Mouse (Mus musculus) kidney, postnatal 0 days (tissue): ENCODE measurements around the gene Gpatch2. TPM values are rescaled to one million over a fixed set of nuclear protein-coding genes. Genes with fewer than 3 reads are reported as not detected.

Experiments
- ATAC-seq: fragments of 200-750 bp; cut with Nextera tagmentation; replicated peaks from 2 replicates; pipeline ENCODE4 v1.8.0; 2017; ENCODE audit warnings: low read depth, moderate number of reproducible peaks, moderate TSS enrichment, moderate library complexity; ENCODE audit not compliant: low FRiP score
- DNase-seq: peaks from one replicate; pipeline ENCODE4 v3.0.0-alpha.2; 2016; ENCODE audit warnings: low spot score
- H3K27ac ChIP-seq: fragments of 300-500 bp; sonication (generic); 2 replicates; pipeline ENCODE4 v1.5.1; 2014; ENCODE audit warnings: mild to moderate bottlenecking
- H3K27me3 ChIP-seq: fragments of 300-500 bp; sonication (generic); 2 replicates; pipeline ENCODE4 v1.6.1; 2014; ENCODE audit warnings: low read length, mixed read lengths; ENCODE audit not compliant: insufficient read depth
- H3K36me3 ChIP-seq: fragments of 300-500 bp; sonication (generic); 2 replicates; pipeline ENCODE4 v1.6.1; 2014; ENCODE audit warnings: low read length, mixed read lengths; ENCODE audit not compliant: insufficient read depth
- H3K4me1 ChIP-seq: fragments of 300-500 bp; sonication (generic); replicated peaks from 2 replicates; pipeline ENCODE4 v1.6.1; 2014; ENCODE audit warnings: antibody characterized with exemption, low read length, mixed read lengths; ENCODE audit not compliant: insufficient read depth
- H3K4me2 ChIP-seq: fragments of 300-500 bp; sonication (generic); 2 replicates; pipeline ENCODE4 v1.6.1; 2014; ENCODE audit warnings: mild to moderate bottlenecking, low read length, moderate library complexity, mixed read lengths
- H3K4me3 ChIP-seq: fragments of 300-500 bp; sonication (generic); replicated peaks from 2 replicates; pipeline ENCODE4 v1.5.1; 2014; ENCODE audit warnings: low read depth, low read length
- H3K9ac ChIP-seq: fragments of 300-500 bp; sonication (generic); 2 replicates; pipeline ENCODE4 v1.6.1; 2014; ENCODE audit warnings: low read depth, low read length
- H3K9me3 ChIP-seq: fragments of 300-500 bp; sonication (generic); replicated peaks from 2 replicates; pipeline ENCODE4 v1.6.1; 2016; ENCODE audit warnings: low read length, inconsistent platforms, mixed read lengths
- CTCF ChIP-seq: IDR thresholded peaks from 2 replicates; pipeline ENCODE4 v1.5.1; 2016; ENCODE audit warnings: antibody characterized with exemption, low read depth, mild to moderate bottlenecking, moderate library complexity
- WGBS: fragments of 180-500 bp; shearing (Covaris S2); extraction: QIAGEN DNeasy Blood & Tissue Kit; methylation state at CpG from one replicate; pipeline ENCODE4 v1.1.7; 2014; 5-methylcytosine and 5-hydroxymethylcytosine counted together
- polyA plus RNA-seq: library from polyadenylated mRNA; unstranded; fragments of >200 nt; fragmentation: Nextera tagmentation; extraction: Ambion mirVana; gene quantifications from 2 replicates; pipeline ENCODE4 v1.2.1, GENCODE M21; 2015

The Gpatch2 gene
- polyA plus RNA-seq, 1 experiment from 2014 or later = 11.8 TPM

DNA sequence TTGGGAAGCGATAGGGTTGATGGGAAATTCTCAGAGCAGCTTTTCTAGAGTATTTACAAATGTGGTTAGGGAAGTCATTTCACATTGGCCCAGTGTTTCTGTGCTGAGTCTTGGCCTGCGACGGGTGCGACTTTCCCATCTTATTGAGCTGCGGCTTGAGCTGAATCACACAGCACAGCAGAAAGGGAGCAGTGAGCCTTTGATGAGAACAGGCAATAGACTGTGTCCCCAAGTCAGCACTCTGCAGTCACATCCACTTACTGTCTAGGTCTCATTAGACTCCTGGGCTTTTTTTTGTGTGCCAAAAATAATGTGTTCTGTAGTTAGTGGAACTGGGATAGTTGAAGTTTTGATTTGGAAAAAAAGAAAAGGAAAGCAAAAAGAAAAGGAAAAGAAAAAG, 14.9 kb downstream of the Gpatch2 start:
- no peak overlapping the region for H3K27ac ChIP-seq
- H3K9me3 ChIP-seq = no peaks in the 10 kb centered on the region
- no peak overlapping the region for H3K9ac ChIP-seq
- peaks cover 6% of the 10 kb centered on the region; the same call in 1 of the 2 replicates for H3K4me1 ChIP-seq
- H3K36me3 ChIP-seq = 0 out of 2 replicates have a peak, but pooled peaks cover 3% of the 10 kb centered on the region
- H3K4me2 ChIP-seq = no peak overlapping the region
- no peaks in the 10 kb centered on the region for H3K27me3 ChIP-seq
- no peak for DNase-seq
- TF ChIP-seq CTCF = no peak
- H3K4me3 ChIP-seq = no peak overlapping the region
- WGBS = 88% methylated on average over 5 of the region's 5 CpGs
- no peak for ATAC-seq

DNA sequence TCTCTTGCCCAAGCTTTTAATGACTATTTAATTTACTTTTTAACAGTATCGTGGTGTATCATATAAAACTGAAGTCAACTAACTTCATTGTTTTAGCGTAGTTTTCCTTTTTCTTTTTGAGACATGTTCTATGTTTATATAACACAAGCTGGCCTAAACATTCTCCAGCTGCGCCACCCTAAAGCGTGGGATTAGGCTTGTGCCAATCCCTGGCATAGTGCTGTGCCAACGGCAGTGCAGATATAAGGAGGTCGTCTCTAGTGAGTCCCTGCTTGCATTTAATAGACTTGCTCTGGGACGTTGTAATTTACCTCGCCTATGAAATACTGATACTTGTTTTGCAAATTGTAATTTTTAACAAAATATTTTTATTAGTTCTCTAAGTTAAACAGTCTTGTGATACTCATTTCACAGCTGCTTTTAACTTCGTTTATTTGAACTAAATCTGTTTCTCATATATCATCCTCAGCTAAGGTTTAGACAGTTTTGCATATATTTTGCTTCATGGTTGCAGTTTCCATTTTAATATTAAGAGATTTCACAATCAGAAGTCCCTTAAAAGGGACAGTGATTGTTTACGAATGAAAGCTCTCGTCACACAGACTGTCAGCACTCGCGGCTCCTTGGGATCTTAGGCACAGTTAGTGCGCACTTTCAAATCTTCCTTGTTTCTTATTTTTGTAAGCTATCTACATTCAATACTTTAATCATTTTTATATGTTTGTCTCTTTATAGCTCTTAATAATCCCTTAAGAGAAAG, 17.1 kb downstream of the Gpatch2 start:
- ATAC-seq (no peak), DNase-seq (no peak)
- Histone ChIP-seq H3K9me3 (no peaks in the 10 kb centered on the region), H3K36me3 (0 out of 2 replicates have a peak, but pooled peaks cover 3% of the 10 kb centered on the region), H3K27ac (no peak overlapping the region), H3K9ac (no peak overlapping the region), H3K4me1 (peaks cover 6% of the 10 kb centered on the region; the same call in 1 of the 2 replicates), H3K4me2 (no peak overlapping the region), H3K4me3 (no peak overlapping the region), H3K27me3 (no peaks in the 10 kb centered on the region)
- WGBS = 89% methylated on average over 14 of the region's 14 CpGs
- no peak for TF ChIP-seq CTCF

DNA sequence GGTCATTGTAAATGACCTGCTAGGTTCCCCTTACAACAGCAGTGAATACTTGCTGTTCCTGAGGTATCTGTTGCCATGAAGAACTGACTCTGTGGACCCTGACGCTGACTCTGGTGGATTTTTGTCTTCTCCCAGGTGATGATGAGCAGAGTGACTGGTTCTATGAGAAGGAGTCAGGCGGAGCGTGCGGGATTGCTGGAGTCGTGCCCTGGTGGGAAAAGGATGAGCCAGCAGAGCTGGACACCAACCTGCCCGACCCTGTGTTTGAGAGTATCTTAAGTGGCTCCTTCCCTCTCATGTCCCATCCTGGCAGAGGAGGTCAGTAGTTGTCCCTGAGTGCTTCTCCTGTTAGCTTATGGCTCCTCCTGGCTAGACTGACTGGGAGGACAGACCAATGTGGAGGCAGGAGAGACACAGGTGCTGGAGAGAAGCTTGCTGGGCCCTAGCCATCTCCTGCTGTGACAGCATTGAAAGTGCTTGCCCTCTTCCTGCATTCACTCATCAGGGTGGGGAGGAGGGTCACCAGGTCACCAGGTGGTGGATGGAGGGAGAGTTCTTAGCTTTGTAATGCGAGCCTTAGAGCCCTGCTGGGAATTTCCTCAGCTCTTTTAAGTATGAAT, 17.8 kb downstream of the Gpatch2 start:
- 70% methylated on average over 7 of the region's 7 CpGs for WGBS
- no peak overlapping the region for H3K4me3 ChIP-seq

DNA sequence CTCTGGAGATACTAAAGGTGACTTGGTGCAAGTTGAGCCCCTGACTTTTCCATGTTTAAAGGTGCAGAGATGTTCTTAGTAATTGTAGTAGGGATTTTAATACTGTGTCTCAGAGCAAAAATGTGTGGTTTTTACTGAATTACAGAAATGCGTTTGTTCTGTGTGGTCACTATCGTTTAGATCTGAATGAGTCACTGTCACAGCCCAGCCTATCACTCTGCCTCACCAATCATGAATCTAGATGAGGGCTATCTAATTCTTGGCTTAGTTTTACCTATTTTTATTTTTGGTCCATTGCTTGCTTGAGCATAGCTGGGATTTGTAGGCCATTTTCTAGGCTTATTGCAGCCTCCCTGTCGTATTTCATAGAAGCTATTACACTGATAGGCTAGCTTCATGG, 19.9 kb downstream of the Gpatch2 start:
- Histone ChIP-seq H3K4me1 (no peaks in the 10 kb centered on the region), H3K27ac (no peak overlapping the region), H3K27me3 (no peaks in the 10 kb centered on the region), H3K4me2 (no peak overlapping the region), H3K4me3 (no peak overlapping the region), H3K36me3 (0 out of 2 replicates have a peak, but pooled peaks cover 3% of the 10 kb centered on the region), H3K9ac (no peak overlapping the region), H3K9me3 (no peaks in the 10 kb centered on the region)
- ATAC-seq = no peak
- DNase-seq = no peak
- TF ChIP-seq CTCF = no peak
- WGBS = 84% methylated on average over 3 of the region's 3 CpGs

More for the DNA sequence above, 17.8 kb downstream of the Gpatch2 start:
- no peak overlapping the region for H3K4me2 ChIP-seq
- H3K4me1 ChIP-seq = peaks cover under 1% of the 10 kb centered on the region; the same call in 1 of the 2 replicates
- H3K27ac ChIP-seq = no peak overlapping the region
- H3K9me3 ChIP-seq = no peaks in the 10 kb centered on the region
- no peak overlapping the region for H3K9ac ChIP-seq
- no peak for TF ChIP-seq CTCF
- DNase-seq = no peak
- H3K27me3 ChIP-seq = no peaks in the 10 kb centered on the region
- 0 out of 2 replicates have a peak, but pooled peaks cover 3% of the 10 kb centered on the region for H3K36me3 ChIP-seq
- no peak for ATAC-seq

DNA sequence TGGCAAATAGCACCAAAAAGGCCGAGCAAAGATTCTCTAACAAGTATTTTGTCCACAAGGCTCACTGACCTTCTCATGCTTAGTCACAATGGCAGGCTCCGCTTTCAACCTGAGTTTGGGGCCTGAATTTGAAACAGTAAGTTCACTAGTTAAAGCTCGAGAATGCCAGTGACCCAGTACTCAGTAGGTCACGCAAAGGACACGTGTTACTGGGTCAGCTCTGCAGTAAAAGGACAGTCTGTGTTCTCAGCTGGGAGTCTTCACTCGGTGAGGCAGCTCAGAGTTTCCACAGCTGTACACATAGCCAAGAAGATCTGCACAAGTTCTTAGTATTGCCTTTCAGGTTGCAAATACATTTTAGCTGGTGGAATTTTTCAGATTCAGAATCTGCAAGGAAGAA, 21.0 kb downstream of the Gpatch2 start:
- 47% methylated on average over 6 of the region's 6 CpGs for WGBS
- no peaks in the 10 kb centered on the region for H3K27me3 ChIP-seq

DNA sequence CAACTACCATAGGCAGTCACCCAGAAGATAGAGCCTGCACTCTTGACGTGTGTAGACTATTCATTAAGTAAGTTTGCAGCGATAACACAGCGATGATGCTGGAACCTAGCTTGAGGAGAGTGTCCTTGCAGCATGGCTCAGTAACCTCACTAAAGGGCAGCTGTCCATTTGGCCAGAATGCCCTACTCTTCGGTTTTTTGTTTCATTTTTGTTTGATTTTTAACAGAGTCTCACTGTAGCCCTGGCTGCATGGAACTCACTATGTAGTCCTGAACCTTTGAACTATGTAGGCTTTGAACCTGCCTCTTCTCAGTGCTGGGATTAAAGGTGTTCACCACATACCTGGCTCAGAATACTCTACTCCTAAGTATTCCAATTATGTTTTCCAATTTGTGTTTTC, 22.8 kb downstream of the Gpatch2 start:
- Histone ChIP-seq H3K27ac (no peak overlapping the region), H3K36me3 (0 out of 2 replicates have a peak, but pooled peaks cover 3% of the 10 kb centered on the region), H3K9me3 (no peaks in the 10 kb centered on the region), H3K9ac (no peak overlapping the region), H3K4me1 (no peaks in the 10 kb centered on the region), H3K4me2 (no peak overlapping the region), H3K4me3 (no peak overlapping the region), H3K27me3 (no peaks in the 10 kb centered on the region)
- 83% methylated on average over 4 of the region's 4 CpGs for WGBS
- DNase-seq (no peak), ATAC-seq (no peak)
- TF ChIP-seq CTCF = no peak

More for the DNA sequence above, 21.0 kb downstream of the Gpatch2 start:
- H3K9me3 ChIP-seq = no peaks in the 10 kb centered on the region
- ATAC-seq (no peak), DNase-seq (peak; percentile 38)
- H3K4me2 ChIP-seq = no peak overlapping the region
- H3K9ac ChIP-seq = no peak overlapping the region
- H3K36me3 ChIP-seq = 0 out of 2 replicates have a peak, but pooled peaks cover 3% of the 10 kb centered on the region
- no peak overlapping the region for H3K4me3 ChIP-seq
- TF ChIP-seq CTCF = no peak
- no peak overlapping the region for H3K27ac ChIP-seq
- no peaks in the 10 kb centered on the region for H3K4me1 ChIP-seq
